Mouse (Mus musculus) ES-Bruce4 (cell line): ENCODE results near the gene Dusp23. TPM values are rescaled to one million over a fixed set of nuclear protein-coding genes. Genes with fewer than 3 reads are reported as not detected.

Source experiments
- H3K27ac ChIP-seq: 2 replicates; pipeline ENCODE4 v1.5.1; 2012; ENCODE audit warnings: low read length, inconsistent platforms; ENCODE audit not compliant: insufficient read depth
- H3K27me3 ChIP-seq: 2 replicates; pipeline ENCODE4 v1.6.1; 2012; ENCODE audit warnings: mild to moderate bottlenecking, low read length, inconsistent platforms; ENCODE audit not compliant: control insufficient read depth, poor library complexity, insufficient read depth, severe bottlenecking
- H3K36me3 ChIP-seq: 2 replicates; pipeline ENCODE4 v1.6.1; 2012; ENCODE audit warnings: inconsistent platforms, mild to moderate bottlenecking, low read length, moderate library complexity; ENCODE audit not compliant: control insufficient read depth, poor library complexity, insufficient read depth, severe bottlenecking
- H3K4me1 ChIP-seq: one replicate; pipeline ENCODE4 v1.8.1; 2011; ENCODE audit warnings: low read length; ENCODE audit not compliant: control insufficient read depth, insufficient read depth
- H3K4me3 ChIP-seq: 2 replicates; pipeline ENCODE4 v1.5.1; 2011; ENCODE audit warnings: low read depth, mild to moderate bottlenecking, low read length
- H3K9ac ChIP-seq: 2 replicates; pipeline ENCODE4 v1.6.1; 2012; ENCODE audit warnings: low read depth, mild to moderate bottlenecking, inconsistent platforms; ENCODE audit not compliant: poor library complexity, severe bottlenecking
- H3K9me3 ChIP-seq: replicated peaks from 2 replicates; pipeline ENCODE4 v1.6.1; 2012; ENCODE audit warnings: mild to moderate bottlenecking, low read length, inconsistent platforms; ENCODE audit not compliant: control insufficient read depth, poor library complexity, insufficient read depth, severe bottlenecking
- CTCF ChIP-seq: IDR thresholded peaks from one replicate; pipeline ENCODE4 v1.8.1; 2011; ENCODE audit warnings: low read depth, low read length
- EP300 ChIP-seq: IDR thresholded peaks from 2 replicates; pipeline ENCODE4 v1.6.1; 2011; ENCODE audit warnings: low read depth, low read length; ENCODE audit not compliant: insufficient read depth
- POLR2A ChIP-seq: IDR thresholded peaks from one replicate; pipeline ENCODE4 v1.8.1; 2011; ENCODE audit warnings: low read length; ENCODE audit not compliant: insufficient read depth
- polyA plus RNA-seq: library from polyadenylated mRNA; stranded (reverse); fragments of >200 nt; gene quantifications from 2 replicates; pipeline ENCODE4 v1.2.4, GENCODE M21; 2011; ENCODE audit warnings: low read depth; ENCODE audit not compliant: missing spikeins, insufficient read depth, insufficient read length

Gene Dusp23
- polyA plus RNA-seq, 1 experiment = 2.4 TPM

DNA sequence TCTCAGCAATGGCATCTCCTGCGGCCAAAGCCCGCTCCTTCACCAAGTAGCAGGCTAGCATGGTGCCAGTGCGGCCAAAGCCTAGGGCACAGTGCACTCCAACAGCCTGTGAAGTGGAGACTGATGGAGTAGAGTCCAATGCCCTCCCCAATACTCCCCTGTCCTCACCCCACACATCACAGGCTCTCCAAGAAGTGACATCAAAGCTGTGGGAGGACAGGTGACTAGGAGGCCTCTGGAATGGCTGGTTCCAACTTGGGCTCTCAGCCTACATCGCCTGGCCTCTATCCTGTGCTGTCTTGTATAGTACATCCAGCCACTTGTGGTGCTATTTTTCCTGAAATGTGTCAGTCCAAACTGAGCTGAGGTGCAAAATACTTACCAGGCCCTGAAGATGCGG lies 1.0 kb downstream of the Dusp23 start:
- Histone ChIP-seq H3K4me3 (no peak overlapping the region), H3K36me3 (no peaks in the 10 kb centered on the region), H3K27ac (no peak overlapping the region), H3K9ac (no peak overlapping the region), H3K27me3 (no peaks in the 10 kb centered on the region), H3K9me3 (no peaks in the 10 kb centered on the region), H3K4me1 (no peaks in the 10 kb centered on the region)
- TF ChIP-seq EP300 (no peak), CTCF (no peak)

- no peak overlapping the region for H3K4me3 ChIP-seq
- H3K4me1 ChIP-seq = no peaks in the 10 kb centered on the region
- no peak overlapping the region for H3K9ac ChIP-seq
- no peaks in the 10 kb centered on the region for H3K36me3 ChIP-seq
- H3K9me3 ChIP-seq = no peaks in the 10 kb centered on the region
- TF ChIP-seq POLR2A (no peak), CTCF (no peak), EP300 (no peak)
- no peaks in the 10 kb centered on the region for H3K27me3 ChIP-seq
- H3K27ac ChIP-seq = no peak overlapping the region
Measured at GRCm38 (mm10) chr1:172629831-172630230, 2.9 kb downstream of the Dusp23 start.

DNA sequence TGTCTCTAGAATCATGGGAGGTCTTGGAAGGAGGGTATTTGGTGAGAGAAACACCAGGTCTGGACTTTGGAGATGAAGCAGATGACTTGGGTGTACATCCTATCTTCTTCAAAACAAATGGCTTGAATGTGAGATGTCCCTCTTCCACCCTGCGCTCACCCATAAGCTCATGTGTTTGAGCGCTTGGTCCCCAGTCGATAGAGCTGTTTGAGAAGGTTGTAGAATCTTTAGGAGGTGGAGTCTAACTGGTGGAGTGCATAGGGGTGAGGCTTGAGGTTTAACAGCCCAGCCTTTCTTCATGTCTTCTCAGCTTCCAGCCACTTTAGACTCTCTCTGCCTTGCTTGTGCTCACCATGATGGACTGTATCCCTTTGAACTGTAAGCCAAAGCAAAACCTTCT lies 6.5 kb downstream of the Dusp23 start:
- no peak overlapping the region for H3K27ac ChIP-seq
- H3K9me3 ChIP-seq = no peaks in the 10 kb centered on the region
- TF ChIP-seq CTCF (no peak), POLR2A (no peak), EP300 (no peak)
- no peaks in the 10 kb centered on the region for H3K27me3 ChIP-seq
- H3K9ac ChIP-seq = no peak overlapping the region
- H3K4me3 ChIP-seq = no peak overlapping the region
- no peaks in the 10 kb centered on the region for H3K4me1 ChIP-seq
- no peaks in the 10 kb centered on the region for H3K36me3 ChIP-seq

DNA sequence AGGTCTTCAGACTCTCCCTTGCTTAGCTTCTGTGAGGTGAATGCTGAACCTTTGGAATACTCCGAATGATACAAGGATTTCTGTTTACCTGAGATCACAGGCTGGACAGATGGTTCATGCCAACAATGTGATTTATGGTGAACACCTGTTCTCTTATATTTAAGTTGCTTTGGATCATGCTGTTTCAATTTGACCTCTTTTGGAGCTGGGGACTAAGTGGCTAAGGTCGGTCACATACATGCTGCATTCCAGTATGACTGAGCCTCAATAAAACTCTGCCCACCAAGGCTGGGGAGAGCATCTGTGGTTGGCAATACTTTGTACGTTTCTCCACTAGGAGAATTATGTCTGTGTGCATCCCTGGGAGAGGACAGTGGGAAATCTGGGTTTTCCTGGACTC lies 8.7 kb downstream of the Dusp23 start:
- no peaks in the 10 kb centered on the region for H3K9me3 ChIP-seq
- no peaks in the 10 kb centered on the region for H3K27me3 ChIP-seq
- no peaks in the 10 kb centered on the region for H3K36me3 ChIP-seq
- TF ChIP-seq CTCF (no peak), EP300 (no peak), POLR2A (no peak)
- H3K4me1 ChIP-seq = no peaks in the 10 kb centered on the region
- no peak overlapping the region for H3K4me3 ChIP-seq
- H3K9ac ChIP-seq = no peak overlapping the region
- no peak overlapping the region for H3K27ac ChIP-seq

DNA sequence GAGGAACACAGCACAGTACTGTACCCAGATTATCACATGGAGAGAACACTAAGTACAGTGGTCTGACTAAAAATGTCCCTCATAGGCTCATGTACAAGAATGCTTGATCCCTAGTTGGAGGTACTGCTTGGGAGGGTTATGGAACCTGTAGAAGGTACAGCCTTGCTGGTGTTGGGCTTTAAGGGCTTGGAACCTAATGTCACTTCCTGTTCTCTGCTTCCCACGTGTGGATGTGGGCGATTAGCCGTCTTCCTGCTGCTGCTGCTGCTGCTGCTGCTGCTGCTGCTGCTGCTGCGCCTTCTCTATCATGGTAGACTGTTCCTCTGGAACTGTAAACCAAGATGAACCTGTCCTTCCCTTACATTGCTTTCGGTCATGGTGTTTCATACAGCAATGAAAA lies 9.2 kb downstream of the Dusp23 start:
- H3K4me3 ChIP-seq = no peak overlapping the region
- H3K4me1 ChIP-seq = no peaks in the 10 kb centered on the region
- TF ChIP-seq CTCF (no peak), EP300 (no peak), POLR2A (no peak)
- H3K36me3 ChIP-seq = no peaks in the 10 kb centered on the region
- no peak overlapping the region for H3K27ac ChIP-seq
- H3K9me3 ChIP-seq = no peaks in the 10 kb centered on the region
- no peaks in the 10 kb centered on the region for H3K27me3 ChIP-seq
- H3K9ac ChIP-seq = no peak overlapping the region

GRCm38 (mm10) chr1:172619235-172619634 lies 13.5 kb downstream of the Dusp23 start:
- H3K9me3 ChIP-seq = no peaks in the 10 kb centered on the region
- no peak overlapping the region for H3K9ac ChIP-seq
- no peaks in the 10 kb centered on the region for H3K36me3 ChIP-seq
- H3K27me3 ChIP-seq = no peaks in the 10 kb centered on the region
- no peak overlapping the region for H3K4me3 ChIP-seq
- no peaks in the 10 kb centered on the region for H3K4me1 ChIP-seq
- no peak overlapping the region for H3K27ac ChIP-seq
- TF ChIP-seq POLR2A (no peak), CTCF (peak; percentile 97)
